Mouse (Mus musculus) yolk sac, embryonic 10.5 days (tissue): ENCODE measurements at regions not wholly inside any gene's neighbourhood (a gene's known extent, or its start where the extent isn't known, plus 50 kb on each side); places are given as distances from the start of the nearest gene placed in this dataset.
"Not testable (repeated sequence)": the region's sequence is repeated elsewhere in the genome, so short reads cannot be mapped to it uniquely, and the experiment has no call there.

Experiments used
- DNase-seq: peaks from one replicate; pipeline ENCODE4 v3.0.0-alpha.2; 2017; ENCODE audit warnings: low spot score

- no peak for DNase-seq
Observed at GRCm38 (mm10) chr10:33027055-33027454, 53.3 kb upstream of the Trdn start.

GRCm38 (mm10) chr10:33022254-33022653 is 58.1 kb upstream of the Trdn start:
- DNase-seq: no peak

GRCm38 (mm10) chr10:32984727-32985587 is 94.7 kb upstream of the Nkain2 start:
- DNase-seq: peak; percentile 41

GRCm38 (mm10) chr10:32958286-32959043 is 68.2 kb upstream of the Nkain2 start:
- not testable (repeated sequence) for DNase-seq

GRCm38 (mm10) chr10:32957476-32957875 is 67.2 kb upstream of the Nkain2 start:
- not testable (repeated sequence) for DNase-seq

GRCm38 (mm10) chr10:32953771-32954170 is 63.5 kb upstream of the Nkain2 start:
- DNase-seq: not testable (repeated sequence)

- no peak for DNase-seq
Observed at GRCm38 (mm10) chr10:32952494-32952893, 62.2 kb upstream of the Nkain2 start.

- no peak for DNase-seq
Observed at GRCm38 (mm10) chr10:32943026-32943425, 52.8 kb upstream of the Nkain2 start.
